Mouse (Mus musculus) heart, postnatal 0 days (tissue): ENCODE data around the gene B9d2. TPM values are rescaled to one million over a fixed set of nuclear protein-coding genes. Genes with fewer than 3 reads are reported as not detected.
"Not testable (repeated sequence)": the region's sequence is repeated elsewhere in the genome, so short reads cannot be mapped to it uniquely, and the experiment has no call there.

Source experiments
- ATAC-seq: fragments of 200-750 bp; cut with Nextera tagmentation; 2 replicates; pipeline ENCODE4 v1.8.0; 2017; ENCODE audit warnings: low read depth, moderate number of reproducible peaks, moderate library complexity; ENCODE audit not compliant: insufficient read depth
- DNase-seq: peaks from one replicate; pipeline ENCODE4 v3.0.0-alpha.2; 2016; ENCODE audit warnings: low spot score
- H3K27ac ChIP-seq: fragments of 300-500 bp; sonication (generic); 2 replicates; pipeline ENCODE4 v1.5.1; 2014; ENCODE audit warnings: low read depth, mild to moderate bottlenecking
- H3K27me3 ChIP-seq: fragments of 300-500 bp; sonication (generic); 2 replicates; pipeline ENCODE4 v1.6.1; 2014; ENCODE audit warnings: low read length, mixed read lengths; ENCODE audit not compliant: control insufficient read depth, insufficient read depth
- H3K36me3 ChIP-seq: fragments of 300-500 bp; sonication (generic); replicated peaks from 2 replicates; pipeline ENCODE4 v1.6.1; 2014; ENCODE audit warnings: low read length, mixed read lengths; ENCODE audit not compliant: control insufficient read depth, insufficient read depth
- H3K4me1 ChIP-seq: fragments of 300-500 bp; sonication (generic); 2 replicates; pipeline ENCODE4 v1.6.1; 2014; ENCODE audit warnings: antibody characterized with exemption; ENCODE audit not compliant: control insufficient read depth, insufficient read depth
- H3K4me2 ChIP-seq: fragments of 300-500 bp; sonication (generic); 2 replicates; pipeline ENCODE4 v1.6.1; 2014; ENCODE audit warnings: low read depth, mild to moderate bottlenecking, low read length, moderate library complexity
- H3K4me3 ChIP-seq: fragments of 300-500 bp; sonication (generic); 2 replicates; pipeline ENCODE4 v1.5.1; 2014; ENCODE audit warnings: low read depth, low read length
- H3K9ac ChIP-seq: fragments of 300-500 bp; sonication (generic); replicated peaks from 2 replicates; pipeline ENCODE4 v1.6.1; 2014; ENCODE audit warnings: low read depth, low read length, mixed read lengths
- H3K9me3 ChIP-seq: fragments of 300-500 bp; sonication (generic); replicated peaks from 2 replicates; pipeline ENCODE4 v1.6.1; 2016; ENCODE audit warnings: low read length; ENCODE audit not compliant: control insufficient read depth
- CTCF ChIP-seq: IDR thresholded peaks from 2 replicates; pipeline ENCODE4 v1.5.1; 2016; ENCODE audit warnings: antibody characterized with exemption, control low read depth, low read depth
- EP300 ChIP-seq: IDR thresholded peaks from 2 replicates; pipeline ENCODE4 v1.6.1; 2016; ENCODE audit warnings: antibody characterized with exemption, low read depth
- WGBS: fragments of 180-500 bp; shearing (Covaris S2); extraction: QIAGEN DNeasy Blood & Tissue Kit; methylation state at CpG from one replicate; pipeline ENCODE4 v1.1.7; 2014; 5-methylcytosine and 5-hydroxymethylcytosine counted together
- polyA plus RNA-seq: library from polyadenylated mRNA; unstranded; fragments of >200 nt; fragmentation: Nextera tagmentation; extraction: Ambion mirVana; gene quantifications from 2 replicates; pipeline ENCODE4 v1.2.1, GENCODE M21; 2015
- total RNA-seq: library from RNA; depleted of rRNA; stranded (reverse); fragments of >200 nt; gene quantifications from 2 replicates; pipeline ENCODE4 v1.2.3, GENCODE M21; 2014; ENCODE audit warnings: low replicate concordance

Gene B9d2
- total and polyA plus RNA-seq, 2 experiments from 2014 or later = 5.0 to 26.5 TPM

GRCm38 (mm10) chr7:25718788-25719417, 38.3 kb downstream of the B9d2 start, which contains the start of gene Ccdc97:
TSS of gene Ccdc97 (minus strand) at chr7:25719088.
- Histone ChIP-seq H3K27ac (peak within 1 kb of the TSS; percentile 93), H3K4me3 (peak within 1 kb of the TSS; percentile 85), H3K9me3 (no peaks in the 10 kb centered on the region), H3K4me2 (peak within 1 kb of the TSS; percentile 87), H3K9ac (peak within 1 kb of the TSS; percentile 71), H3K36me3 (peaks cover 57% of the 10 kb centered on the region), H3K27me3 (no peaks in the 10 kb centered on the region), H3K4me1 (peaks cover 18% of the 10 kb centered on the region)
- 3% methylated on average over 32 of the region's 32 CpGs for WGBS
- TF ChIP-seq EP300 (peak; percentile 7; the same call in 1 of the 2 replicates), CTCF (no peak)
- DNase-seq = peak; percentile 93
- peak; percentile 87 for ATAC-seq

GRCm38 (mm10) chr7:25719761-25720610, 39.4 kb downstream of the B9d2 start:
- no peak overlapping the region for H3K4me3 ChIP-seq
- ATAC-seq (no peak; the same call in 1 of the 2 replicates), DNase-seq (peak; percentile 70)
- H3K4me1 ChIP-seq = peaks cover 18% of the 10 kb centered on the region
- TF ChIP-seq EP300 (no peak), CTCF (peak; percentile 92)
- WGBS = 54% methylated on average over 10 of the region's 10 CpGs
- H3K4me2 ChIP-seq = no peak overlapping the region
- H3K27me3 ChIP-seq = no peaks in the 10 kb centered on the region
- H3K36me3 ChIP-seq = peaks cover 57% of the 10 kb centered on the region
- H3K27ac ChIP-seq = peak overlapping the region; percentile 93
- no peaks in the 10 kb centered on the region for H3K9me3 ChIP-seq
- H3K9ac ChIP-seq = no peak overlapping the region

- H3K36me3 ChIP-seq = peaks cover 57% of the 10 kb centered on the region
- no peak overlapping the region for H3K4me3 ChIP-seq
- H3K4me1 ChIP-seq = peaks cover 18% of the 10 kb centered on the region
- H3K9me3 ChIP-seq = no peaks in the 10 kb centered on the region
- no peak for TF ChIP-seq CTCF
- TF ChIP-seq EP300 = no peak
- DNase-seq (no peak), ATAC-seq (no peak)
- H3K27ac ChIP-seq = no peak overlapping the region
- H3K9ac ChIP-seq = no peak overlapping the region
- WGBS = 89% methylated on average over 5 of the region's 5 CpGs
- no peak overlapping the region for H3K4me2 ChIP-seq
- H3K27me3 ChIP-seq = no peaks in the 10 kb centered on the region
Observed at GRCm38 (mm10) chr7:25720760-25721159, 40.2 kb downstream of the B9d2 start.

GRCm38 (mm10) chr7:25721776-25722175, 41.2 kb downstream of the B9d2 start:
- H3K4me2 ChIP-seq, H3K4me3 ChIP-seq, H3K27ac ChIP-seq, DNase-seq, H3K9me3 ChIP-seq, H3K9ac ChIP-seq, ATAC-seq, H3K27me3 ChIP-seq: not testable (repeated sequence)
- peaks cover 18% of the 10 kb centered on the region for H3K4me1 ChIP-seq
- peaks cover 64% of the 10 kb centered on the region for H3K36me3 ChIP-seq

DNA sequence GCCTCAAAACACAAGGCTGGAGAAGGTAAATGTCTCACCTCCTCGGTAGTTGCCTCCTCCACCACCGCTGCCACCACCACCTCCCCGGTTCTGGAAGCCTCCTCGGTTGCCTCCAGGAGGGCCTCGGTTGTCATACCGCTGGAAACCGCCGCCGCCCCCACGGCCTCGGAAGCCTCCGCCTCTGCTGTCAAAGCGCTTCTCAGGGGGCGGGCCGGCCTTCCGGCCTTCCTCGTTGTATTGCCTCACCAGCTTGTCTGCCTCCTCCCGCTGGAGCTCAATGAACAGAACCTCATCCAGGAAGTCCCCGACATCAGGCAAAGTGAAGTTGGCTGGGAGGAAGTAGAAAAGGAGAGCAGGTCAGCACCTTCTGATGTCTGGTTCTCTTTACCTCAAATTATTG, 45.3 kb downstream of the B9d2 start:
- WGBS = 75% methylated on average over 19 of the region's 19 CpGs
- ATAC-seq = no peak
- H3K4me2 ChIP-seq = no peak overlapping the region

More for the DNA sequence above, 45.3 kb downstream of the B9d2 start:
- Histone ChIP-seq H3K9me3 (no peaks in the 10 kb centered on the region), H3K4me1 (no peaks in the 10 kb centered on the region), H3K4me3 (no peak overlapping the region), H3K27ac (no peak overlapping the region), H3K9ac (no peak overlapping the region), H3K36me3 (peaks cover 96% of the 10 kb centered on the region), H3K27me3 (no peaks in the 10 kb centered on the region)
- DNase-seq = no peak
- no peak for TF ChIP-seq EP300
- TF ChIP-seq CTCF = no peak
